Mouse (Mus musculus) myocyte (in vitro differentiated cells): ENCODE data around the gene Gm28363.
"Not testable (repeated sequence)": the region's sequence is repeated elsewhere in the genome, so short reads cannot be mapped to it uniquely, and the experiment has no call there.

Experiments
- MYOD1 ChIP-seq, 3 experiments: IDR thresholded peaks; one replicate each; pipeline ENCODE4 v1.6.1; 2011; ENCODE audit warnings: control low read depth in 2 of 3, low read depth in 2 of 3, mild to moderate bottlenecking in 2 of 3, moderate library complexity in 1 of 3; ENCODE audit not compliant: insufficient read length in 2 of 3, control insufficient read depth in 1 of 3
- MYOG ChIP-seq, 3 experiments: IDR thresholded peaks; one replicate each; pipeline ENCODE4 v1.6.1; 2011; ENCODE audit warnings: control low read depth in 2 of 3, low read depth in 2 of 3, mild to moderate bottlenecking in 2 of 3; ENCODE audit not compliant: insufficient read length in 2 of 3, control insufficient read depth in 1 of 3, insufficient read depth in 1 of 3
- POLR2A ChIP-seq: IDR thresholded peaks from one replicate; pipeline ENCODE4 v1.6.1; 2011; ENCODE audit warnings: low read depth, mild to moderate bottlenecking, control low read depth, moderate library complexity; ENCODE audit not compliant: insufficient read length
- POLR2AphosphoS2 ChIP-seq: IDR thresholded peaks from one replicate; pipeline ENCODE4 v1.6.1; 2011; ENCODE audit warnings: low read depth, control low read depth; ENCODE audit not compliant: insufficient read length
- USF1 ChIP-seq: IDR thresholded peaks from one replicate; pipeline ENCODE4 v1.6.1; 2011; ENCODE audit warnings: low read depth, mild to moderate bottlenecking, control low read depth, moderate library complexity

GRCm38 (mm10) chr1:117650236-117650635 lies 46.7 kb upstream of the Gm28363 start:
- TF ChIP-seq MYOG (IDR thresholded peaks at IDR 0.05; ENCODE audit: control insufficient read depth in 1 of 3, insufficient read depth in 1 of 3, insufficient read length in 2 of 3, low read depth in 2 of 3); POLR2A; MYOD1 (IDR thresholded peaks at IDR 0.05; ENCODE audit: control insufficient read depth in 1 of 3, insufficient read length in 2 of 3, low read depth in 2 of 3); USF1; POLR2AphosphoS2: not testable (repeated sequence)
